Mouse (Mus musculus) liver, postnatal 0 days (tissue): Measurements from ENCODE around the gene Lcmt1. TPM values are rescaled to one million over a fixed set of nuclear protein-coding genes. Genes with fewer than 3 reads are reported as not detected.

Experiments
- ATAC-seq: fragments of 200-750 bp; cut with Nextera tagmentation; 2 replicates; pipeline ENCODE4 v1.8.0; 2017; ENCODE audit warnings: mild to moderate bottlenecking, moderate library complexity
- DNase-seq: peaks from one replicate; pipeline ENCODE4 v3.0.0-alpha.2; 2016
- H3K27ac ChIP-seq: fragments of 300-500 bp; sonication (generic); 2 replicates; pipeline ENCODE4 v1.5.1; 2014; ENCODE audit warnings: antibody characterized with exemption, moderate library complexity, mild to moderate bottlenecking, low read depth
- H3K27me3 ChIP-seq: fragments of 300-500 bp; sonication (generic); 2 replicates; pipeline ENCODE4 v1.6.1; 2014; ENCODE audit warnings: low read length, control low read depth, mixed read lengths; ENCODE audit not compliant: insufficient read depth
- H3K36me3 ChIP-seq: fragments of 300-500 bp; sonication (generic); replicated peaks from 2 replicates; pipeline ENCODE4 v1.6.1; 2014; ENCODE audit warnings: mild to moderate bottlenecking, control low read depth, low read length, moderate library complexity, mixed read lengths; ENCODE audit not compliant: insufficient read depth
- H3K4me1 ChIP-seq: fragments of 300-500 bp; sonication (generic); 2 replicates; pipeline ENCODE4 v1.6.1; 2014; ENCODE audit warnings: antibody characterized with exemption, mild to moderate bottlenecking, control low read depth; ENCODE audit not compliant: insufficient read depth
- H3K4me2 ChIP-seq: fragments of 300-500 bp; sonication (generic); 2 replicates; pipeline ENCODE4 v1.6.1; 2014; ENCODE audit warnings: low read depth, mild to moderate bottlenecking, low read length, moderate library complexity, mixed read lengths
- H3K4me3 ChIP-seq: fragments of 300-500 bp; sonication (generic); 2 replicates; pipeline ENCODE4 v1.5.1; 2014; ENCODE audit warnings: low read depth, low read length
- H3K9ac ChIP-seq: fragments of 300-500 bp; sonication (generic); replicated peaks from 2 replicates; pipeline ENCODE4 v1.6.1; 2014; ENCODE audit warnings: mild to moderate bottlenecking, moderate library complexity
- H3K9me3 ChIP-seq: fragments of 300-500 bp; sonication (generic); 2 replicates; pipeline ENCODE4 v1.6.1; 2016; ENCODE audit warnings: mild to moderate bottlenecking, control low read depth, low read length, mixed read lengths
- CTCF ChIP-seq: sonication (generic); IDR thresholded peaks from 2 replicates; pipeline ENCODE4 v1.5.1; 2016; ENCODE audit warnings: antibody characterized with exemption, low read depth
- EP300 ChIP-seq: IDR thresholded peaks from 2 replicates; pipeline ENCODE4 v1.6.1; 2016; ENCODE audit warnings: antibody characterized with exemption, low read depth, mild to moderate bottlenecking
- WGBS: fragments of 180-500 bp; shearing (Covaris S2); extraction: QIAGEN DNeasy Blood & Tissue Kit; methylation state at CpG from one replicate; pipeline ENCODE4 v1.1.7; 2014; ENCODE audit not compliant: insufficient replicate concordance; 5-methylcytosine and 5-hydroxymethylcytosine counted together
- polyA plus RNA-seq: library from polyadenylated mRNA; unstranded; fragments of >200 nt; fragmentation: Nextera tagmentation; extraction: Ambion mirVana; gene quantifications from 2 replicates; pipeline ENCODE4 v1.2.1, GENCODE M21; 2015

The Lcmt1 gene
- polyA plus RNA-seq, 1 experiment from 2014 or later, result 10.8 TPM

GRCm38 (mm10) chr7:123461316-123461715 lies 91.7 kb downstream of the Lcmt1 start:
- Histone ChIP-seq H3K27me3 (no peaks in the 10 kb centered on the region), H3K4me1 (peaks cover 32% of the 10 kb centered on the region), H3K4me3 (no peak overlapping the region), H3K9me3 (no peaks in the 10 kb centered on the region), H3K27ac (peak overlapping the region; percentile 58; the same call in 1 of the 2 replicates), H3K4me2 (peak overlapping the region; percentile 64; the same call in 1 of the 2 replicates), H3K9ac (no peak overlapping the region), H3K36me3 (no peaks in the 10 kb centered on the region)
- ATAC-seq, result no peak
- no peak for TF ChIP-seq CTCF
- no peak for TF ChIP-seq EP300
- 84% methylated on average over 4 of the region's 4 CpGs for WGBS
- DNase-seq, result no peak

GRCm38 (mm10) chr7:123462070-123462501 lies 92.5 kb downstream of the Lcmt1 start, which contains the start of gene Aqp8:
Gene Aqp8, plus strand, starts transcription at chr7:123462291.
- Histone ChIP-seq H3K27me3 (no peaks in the 10 kb centered on the region), H3K9me3 (no peaks in the 10 kb centered on the region), H3K4me2 (peak within 1 kb of the TSS; percentile 64), H3K9ac (peak within 1 kb of the TSS; percentile 54), H3K36me3 (no peaks in the 10 kb centered on the region), H3K4me1 (peaks cover 32% of the 10 kb centered on the region), H3K4me3 (peak within 1 kb of the TSS; percentile 43), H3K27ac (peak within 1 kb of the TSS; percentile 85)
- peak; percentile 56 for TF ChIP-seq CTCF
- TF ChIP-seq EP300, result peak; percentile 97
- WGBS, result 13% methylated on average over 9 of the region's 9 CpGs
- DNase-seq, result peak; percentile 93
- ATAC-seq, result peak; percentile 87

- no peak for DNase-seq
- peak overlapping the region; percentile 64 for H3K4me2 ChIP-seq
- peak overlapping the region; percentile 31; the same call in 1 of the 2 replicates for H3K27ac ChIP-seq
- H3K9me3 ChIP-seq, result no peaks in the 10 kb centered on the region
- H3K27me3 ChIP-seq, result no peaks in the 10 kb centered on the region
- peaks cover 2% of the 10 kb centered on the region; the same call in 1 of the 2 replicates for H3K36me3 ChIP-seq
- H3K4me1 ChIP-seq, result peaks cover 23% of the 10 kb centered on the region
- H3K4me3 ChIP-seq, result peak overlapping the region; percentile 43; the same call in 1 of the 2 replicates
- no peak for ATAC-seq
- no peak for TF ChIP-seq EP300
- TF ChIP-seq CTCF, result no peak
- 64% methylated on average over 4 of the region's 4 CpGs for WGBS
- no peak overlapping the region; the same call in 1 of the 2 replicates for H3K9ac ChIP-seq
These were observed 94.0 kb downstream of the Lcmt1 start for GRCm38 (mm10) chr7:123463569-123463968.

- H3K9me3 ChIP-seq, result no peaks in the 10 kb centered on the region
- H3K4me2 ChIP-seq, result peak overlapping the region; percentile 64; the same call in 1 of the 2 replicates
- H3K27ac ChIP-seq, result peak overlapping the region; percentile 64; the same call in 1 of the 2 replicates
- peak; percentile 72 for ATAC-seq
- DNase-seq, result peak; percentile 86
- H3K4me1 ChIP-seq, result peaks cover 13% of the 10 kb centered on the region
- no peaks in the 10 kb centered on the region for H3K27me3 ChIP-seq
- H3K9ac ChIP-seq, result 0 out of 2 replicates have a peak overlapping the region, but pooled peaks have one; percentile 21
- 31% methylated on average over 6 of the region's 6 CpGs for WGBS
- TF ChIP-seq EP300, result peak; percentile 36; the same call in 1 of the 2 replicates
- peak; percentile 97 for TF ChIP-seq CTCF
- peaks cover 2% of the 10 kb centered on the region; the same call in 1 of the 2 replicates for H3K36me3 ChIP-seq
- H3K4me3 ChIP-seq, result no peak overlapping the region
These were observed 96.3 kb downstream of the Lcmt1 start for GRCm38 (mm10) chr7:123465692-123466387.

GRCm38 (mm10) chr7:123467961-123468360 lies 98.4 kb downstream of the Lcmt1 start:
- ATAC-seq (no peak), DNase-seq (no peak)
- Histone ChIP-seq H3K9me3 (no peaks in the 10 kb centered on the region), H3K27ac (no peak overlapping the region), H3K9ac (no peak overlapping the region), H3K36me3 (peaks cover 2% of the 10 kb centered on the region; the same call in 1 of the 2 replicates), H3K4me2 (no peak overlapping the region), H3K27me3 (no peaks in the 10 kb centered on the region), H3K4me1 (0 out of 2 replicates have a peak, but pooled peaks cover 3% of the 10 kb centered on the region), H3K4me3 (no peak overlapping the region)
- TF ChIP-seq EP300, result no peak
- no peak for TF ChIP-seq CTCF
- whole genome bisulfite sequencing, result 93% methylated on average over 1 of the region's 1 CpGs

Other genes starting within 250 kb of the Lcmt1 start
- 26.8 and 28.9 TPM in 2 replicates for gene Tnrc6a, start 245.9 kb upstream of the Lcmt1 start, polyA plus RNA-seq
- 0.27 and 0.28 TPM in 2 replicates for gene Slc5a11, start 155.0 kb upstream of the Lcmt1 start, polyA plus RNA-seq
- 6.0 and 6.8 TPM in 2 replicates for gene Arhgap17, start 131 bp downstream of the Lcmt1 start, polyA plus RNA-seq
- 24.6 and 29.3 TPM in 2 replicates for gene Aqp8, start 92.5 kb downstream of the Lcmt1 start, polyA plus RNA-seq
- 0.05 TPM in 1 of 2 replicates, not detected in the other for gene Zkscan2, start 130.7 kb downstream of the Lcmt1 start, polyA plus RNA-seq